Mouse (Mus musculus): Measurements from ENCODE around the gene Olig2. TPM values are rescaled to one million over a fixed set of nuclear protein-coding genes. Genes with fewer than 3 reads are reported as not detected.

Olig2 gene
- not detected for polyA plus RNA-seq (2014; fragmentation: Illumina TruSeq; extraction: RNeasy Lipid Tissue Mini Kit (QIAGEN cat#74804); ENCODE audit: low read depth, low replicate concordance)

DNA sequence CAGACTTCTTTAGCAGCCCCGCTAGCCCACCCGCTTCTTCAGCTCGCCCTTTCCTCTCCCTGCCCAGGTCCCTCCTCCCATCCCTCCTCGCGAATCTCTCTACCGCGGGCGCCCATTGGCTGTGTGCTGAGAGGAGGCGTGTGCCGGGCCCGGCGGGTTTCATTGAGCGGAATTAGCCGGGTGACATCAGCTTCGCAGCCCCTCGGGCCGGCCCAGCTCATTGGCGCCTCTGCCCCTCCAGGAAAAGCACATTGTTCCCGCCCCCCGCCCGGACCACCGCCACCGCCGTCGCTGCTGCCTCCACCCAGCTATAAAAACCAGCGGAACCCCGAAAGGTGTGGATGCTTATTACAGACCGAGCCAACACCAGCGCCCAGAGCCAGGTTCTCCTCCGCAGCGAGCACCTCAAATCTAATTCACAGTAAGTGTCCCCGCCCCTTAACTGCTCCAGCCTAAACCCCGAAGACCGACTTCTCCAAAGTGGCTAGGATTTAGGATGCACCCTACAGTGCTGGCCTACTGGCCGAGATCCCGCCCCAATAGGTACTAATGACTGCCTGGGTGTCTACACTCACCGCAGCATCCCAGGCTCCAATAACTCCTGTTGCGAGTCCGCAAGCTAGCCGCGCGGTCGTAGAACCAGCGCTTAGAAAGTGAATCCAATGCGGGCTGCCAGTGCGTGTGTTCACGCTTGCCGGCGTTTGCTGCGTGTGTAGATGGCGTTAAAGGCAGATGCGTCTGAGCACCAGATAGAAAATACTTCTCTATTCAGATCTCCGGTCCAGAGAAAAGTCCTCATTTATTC lies at the start of gene Olig2:
Olig2 (plus strand) TSS at position 225 of the 805 bp plus-strand sequence.

GRCm38 (mm10) chr16:91269468-91270211 lies 44.4 kb downstream of the Olig2 start, which contains the start of gene Olig1:
Gene Olig1 (plus strand): TSS chr16:91269772.

Other genes with a start within 250 kb of the Olig2 start
- gene Synj1, start 214.1 kb upstream of the Olig2 start, polyA plus RNA-seq (2014; fragmentation: Illumina TruSeq; extraction: RNeasy Lipid Tissue Mini Kit (QIAGEN cat#74804); ENCODE audit: low read depth, low replicate concordance) = 7.9 TPM
- gene Paxbp1, start 180.9 kb upstream of the Olig2 start, polyA plus RNA-seq (2014; fragmentation: Illumina TruSeq; extraction: RNeasy Lipid Tissue Mini Kit (QIAGEN cat#74804); ENCODE audit: low read depth, low replicate concordance) = 31.3 TPM
- gene 4932438H23Rik, start 130.3 kb upstream of the Olig2 start, polyA plus RNA-seq (2014; fragmentation: Illumina TruSeq; extraction: RNeasy Lipid Tissue Mini Kit (QIAGEN cat#74804); ENCODE audit: low read depth, low replicate concordance) = not detected
- 0.53 TPM for gene Olig1, start 44.3 kb downstream of the Olig2 start, polyA plus RNA-seq (2014; fragmentation: Illumina TruSeq; extraction: RNeasy Lipid Tissue Mini Kit (QIAGEN cat#74804); ENCODE audit: low read depth, low replicate concordance)
- gene Ifnar2, start 147.3 kb downstream of the Olig2 start, polyA plus RNA-seq (2014; fragmentation: Illumina TruSeq; extraction: RNeasy Lipid Tissue Mini Kit (QIAGEN cat#74804); ENCODE audit: low read depth, low replicate concordance) = 135 TPM
- gene Gm21970, start 166.3 kb downstream of the Olig2 start, polyA plus RNA-seq (2014; fragmentation: Illumina TruSeq; extraction: RNeasy Lipid Tissue Mini Kit (QIAGEN cat#74804); ENCODE audit: low read depth, low replicate concordance) = 0.90 TPM
- 7.9 TPM for gene Il10rb, start 180.7 kb downstream of the Olig2 start, polyA plus RNA-seq (2014; fragmentation: Illumina TruSeq; extraction: RNeasy Lipid Tissue Mini Kit (QIAGEN cat#74804); ENCODE audit: low read depth, low replicate concordance)

Data from liver, adult 10 weeks (tissue).